Mouse (Mus musculus): ENCODE results near the gene Smc5. TPM values are rescaled to one million over a fixed set of nuclear protein-coding genes. Genes with fewer than 3 reads are reported as not detected.
A peak's percentile ranks its signal among the peaks of the same experiment; 100 is the strongest.

Smc5 gene
- polyA plus RNA-seq, 1 experiment from 2014 or later = 20.6 TPM

DNA sequence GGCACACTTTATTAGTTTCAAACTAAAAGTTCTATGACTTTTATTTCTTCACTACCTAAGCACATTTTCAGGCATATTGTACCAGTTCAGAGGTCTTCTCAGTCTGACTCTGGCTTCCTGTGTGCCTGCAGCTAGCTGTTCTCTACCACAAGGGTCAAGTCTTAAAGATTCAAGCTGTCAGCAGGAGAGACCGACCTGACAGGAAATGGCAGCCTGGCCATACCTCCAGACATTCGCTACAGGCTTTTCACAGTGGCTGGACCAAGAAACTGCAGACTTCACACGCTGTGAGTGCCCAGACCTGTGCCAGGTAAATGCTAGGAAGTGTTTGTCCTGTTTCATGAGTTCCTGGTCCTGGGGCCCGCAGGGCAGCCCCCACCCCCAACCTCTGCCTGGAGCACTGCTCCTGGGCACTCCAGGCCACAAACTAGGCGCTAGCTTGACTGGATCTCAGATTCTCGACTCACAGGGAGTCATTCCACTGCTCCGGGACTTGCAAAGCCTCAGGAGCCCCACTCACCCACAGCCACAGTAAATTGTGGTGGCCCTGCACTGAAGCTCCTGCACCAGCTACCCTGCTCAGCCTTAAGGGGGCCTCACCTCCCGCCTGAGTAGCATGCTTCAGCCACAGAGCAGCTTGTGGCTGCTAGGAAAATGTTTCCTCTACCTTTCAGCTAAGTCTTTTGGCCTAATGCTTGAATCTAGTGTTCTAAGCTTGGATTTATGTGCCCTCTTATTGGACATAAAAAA lies 8.4 kb upstream of the Smc5 start:
- Histone ChIP-seq H3K4me2 (no peak overlapping the region), H3K27ac (replicated peaks) (no peak overlapping the region), H3K4me3 (no peak overlapping the region), H3K9ac (no peak overlapping the region), H3K27me3 (replicated peaks) (no peaks in the 10 kb centered on the region), H3K9me3 (peaks cover 4% of the 10 kb centered on the region; the same call in 1 of the 2 replicates), H3K36me3 (no peaks in the 10 kb centered on the region), H3K4me1 (no peaks in the 10 kb centered on the region)
- 54% methylated on average over 8 of the region's 8 CpGs for WGBS
- ATAC-seq (ENCODE audit: extremely low read depth, insufficient number of reproducible peaks, low FRiP score, low TSS enrichment) = no peak

DNA sequence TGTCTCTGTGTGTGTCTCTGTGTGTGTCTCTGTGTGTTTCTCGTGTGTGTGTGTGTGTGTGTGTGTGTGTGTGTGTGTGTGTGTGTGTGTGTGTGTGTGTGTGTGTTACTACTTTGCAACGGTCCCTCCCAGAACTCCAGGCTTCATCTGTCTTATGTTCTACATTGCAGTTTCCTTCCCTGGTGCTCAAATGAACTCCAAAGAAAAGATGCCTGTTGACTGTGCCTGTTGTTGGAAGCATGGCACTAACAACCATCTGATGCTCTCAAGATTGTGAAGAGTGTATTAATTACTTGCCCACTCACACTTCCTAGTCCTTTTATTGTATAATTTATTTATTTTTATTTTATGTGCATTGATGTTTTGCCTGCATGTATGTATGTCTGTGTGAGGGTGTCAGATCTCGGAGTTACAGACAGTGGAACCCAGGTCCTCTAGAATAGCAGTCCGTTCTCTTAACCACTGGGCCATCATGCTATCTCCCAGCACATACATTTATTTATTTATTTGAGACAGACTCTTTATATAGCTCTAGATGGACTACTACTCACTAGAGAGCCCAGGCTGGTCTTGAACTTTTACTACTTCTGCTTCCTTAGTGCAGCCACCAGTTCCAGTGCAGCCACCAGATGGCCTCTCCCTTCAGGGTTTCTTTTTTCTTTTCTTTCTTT lies 492 bp upstream of the Smc5 start:
- H3K4me2 ChIP-seq = peak overlapping the region; percentile 67
- H3K27ac ChIP-seq (replicated peaks) = peak overlapping the region; percentile 64; the same call in 1 of the 2 replicates
- no peaks in the 10 kb centered on the region for H3K27me3 ChIP-seq (replicated peaks)
- ATAC-seq (ENCODE audit: extremely low read depth, insufficient number of reproducible peaks, low FRiP score, low TSS enrichment) = no peak
- WGBS = 62% methylated on average over 3 of the region's 4 CpGs
- H3K4me1 ChIP-seq = peaks cover 23% of the 10 kb centered on the region
- H3K9ac ChIP-seq = peak overlapping the region; percentile 94
- peak overlapping the region; percentile 77 for H3K4me3 ChIP-seq
- H3K9me3 ChIP-seq = no peaks in the 10 kb centered on the region
- H3K36me3 ChIP-seq = no peaks in the 10 kb centered on the region

DNA sequence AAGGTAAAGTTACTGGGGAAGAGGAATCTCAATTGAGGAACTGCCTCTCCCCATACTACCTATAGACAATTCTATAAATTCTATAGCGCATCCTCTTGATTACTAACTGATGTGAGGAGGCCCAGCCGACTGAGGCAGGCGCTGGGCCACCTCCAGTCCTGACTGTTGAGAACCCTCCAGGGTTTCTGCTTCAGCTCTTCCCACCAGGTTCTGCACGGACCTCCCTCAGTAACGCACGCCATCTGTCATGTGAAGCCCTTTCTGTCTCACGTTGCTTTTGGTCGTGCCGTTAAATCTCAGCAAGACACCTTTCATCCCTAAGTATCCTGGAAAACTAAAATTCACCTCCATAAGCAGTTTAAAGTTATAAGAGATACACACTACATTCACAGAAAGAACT lies 16.9 kb downstream of the Smc5 start:
- Histone ChIP-seq H3K36me3 (peaks cover 74% of the 10 kb centered on the region), H3K4me3 (no peak overlapping the region), H3K4me2 (no peak overlapping the region), H3K27me3 (replicated peaks) (no peaks in the 10 kb centered on the region), H3K4me1 (no peaks in the 10 kb centered on the region), H3K27ac (replicated peaks) (no peak overlapping the region), H3K9ac (no peak overlapping the region), H3K9me3 (no peaks in the 10 kb centered on the region)
- 90% methylated on average over 9 of the region's 9 CpGs for WGBS
- no peak for ATAC-seq (ENCODE audit: extremely low read depth, insufficient number of reproducible peaks, low FRiP score, low TSS enrichment)

DNA sequence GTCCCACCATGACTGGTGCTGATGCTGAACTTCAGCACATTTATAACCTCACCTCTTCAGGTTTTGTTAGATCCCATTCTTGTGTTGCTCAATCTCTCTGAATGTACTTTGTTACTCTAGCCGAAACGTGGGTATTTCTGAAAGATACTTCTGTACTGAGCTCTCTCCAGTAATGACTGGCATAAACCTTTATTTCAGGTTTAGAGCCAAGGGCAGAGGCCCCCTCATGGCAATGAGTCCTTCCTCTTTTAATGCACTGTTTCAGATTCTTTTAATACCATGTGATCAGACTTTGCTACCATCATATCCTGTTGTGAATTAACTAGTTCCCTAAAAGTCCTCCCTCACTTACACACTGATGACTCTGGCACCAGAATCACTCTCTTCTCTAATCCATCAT lies 27.2 kb downstream of the Smc5 start:
- Histone ChIP-seq H3K27ac (replicated peaks) (no peak overlapping the region), H3K9me3 (no peaks in the 10 kb centered on the region)
- WGBS = 89% methylated on average over 2 of the region's 2 CpGs

GRCm38 (mm10) chr19:23225065-23225464 lies 48.6 kb downstream of the Smc5 start:
- Histone ChIP-seq H3K27me3 (replicated peaks) (no peaks in the 10 kb centered on the region), H3K9me3 (no peaks in the 10 kb centered on the region), H3K4me1 (no peaks in the 10 kb centered on the region), H3K9ac (no peak overlapping the region), H3K36me3 (peaks cover 67% of the 10 kb centered on the region), H3K4me2 (no peak overlapping the region), H3K4me3 (no peak overlapping the region), H3K27ac (replicated peaks) (no peak overlapping the region)
- no peak for ATAC-seq (ENCODE audit: extremely low read depth, insufficient number of reproducible peaks, low FRiP score, low TSS enrichment)
- WGBS = 52% methylated on average over 4 of the region's 4 CpGs

More for the DNA sequence above, 27.2 kb downstream of the Smc5 start:
- Histone ChIP-seq H3K27me3 (replicated peaks) (no peaks in the 10 kb centered on the region), H3K4me2 (no peak overlapping the region), H3K36me3 (peaks cover 55% of the 10 kb centered on the region), H3K4me1 (no peaks in the 10 kb centered on the region), H3K9ac (no peak overlapping the region), H3K4me3 (no peak overlapping the region)
- no peak for ATAC-seq (ENCODE audit: extremely low read depth, insufficient number of reproducible peaks, low FRiP score, low TSS enrichment)

DNA sequence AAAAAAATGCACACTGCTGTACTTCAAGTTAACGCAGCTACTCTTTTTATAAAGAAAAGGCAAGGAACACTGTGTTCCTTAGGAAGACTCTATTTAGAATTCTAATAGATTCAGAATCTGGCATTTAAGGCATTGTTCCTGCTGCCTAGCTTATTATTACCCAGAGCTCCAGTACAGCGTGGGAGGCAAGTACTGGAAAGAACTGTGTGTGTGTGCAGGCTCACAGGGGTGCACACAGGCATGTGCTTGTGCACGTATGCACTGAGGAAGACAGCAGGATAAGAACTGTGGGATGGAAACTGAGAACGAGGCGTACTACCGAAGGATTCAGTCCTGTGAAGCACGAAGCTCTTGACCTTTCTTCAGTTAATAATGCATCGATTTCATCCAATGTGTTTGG lies 59.4 kb downstream of the Smc5 start:
- Histone ChIP-seq H3K27ac (replicated peaks) (no peak overlapping the region), H3K27me3 (replicated peaks) (no peaks in the 10 kb centered on the region), H3K36me3 (peaks cover 75% of the 10 kb centered on the region), H3K4me3 (no peak overlapping the region), H3K9me3 (no peaks in the 10 kb centered on the region), H3K4me2 (no peak overlapping the region), H3K4me1 (no peaks in the 10 kb centered on the region), H3K9ac (no peak overlapping the region)
- ATAC-seq (ENCODE audit: extremely low read depth, insufficient number of reproducible peaks, low FRiP score, low TSS enrichment) = no peak
- WGBS = 91% methylated on average over 8 of the region's 8 CpGs

DNA sequence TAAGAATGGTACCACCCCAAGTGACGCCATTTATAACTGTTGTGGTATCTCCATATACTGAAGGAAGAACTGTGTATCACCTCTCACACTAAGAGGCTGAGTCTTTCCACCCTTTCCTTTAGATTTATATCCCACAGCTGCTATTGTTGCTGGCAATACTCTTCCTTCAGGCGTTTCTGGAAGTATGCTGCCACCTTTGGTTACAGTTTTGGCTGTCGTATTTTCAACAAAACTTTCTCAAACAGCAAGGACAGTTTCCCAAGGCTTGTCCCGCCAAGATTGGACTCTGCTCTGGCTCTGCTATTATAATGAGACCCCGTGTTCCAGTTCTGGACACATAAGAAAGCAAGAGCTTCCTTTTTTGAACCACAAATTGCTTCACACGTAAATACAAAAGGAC lies 62.4 kb downstream of the Smc5 start:
- Histone ChIP-seq H3K36me3 (peaks cover 69% of the 10 kb centered on the region), H3K4me2 (no peak overlapping the region), H3K4me1 (no peaks in the 10 kb centered on the region), H3K27ac (replicated peaks) (no peak overlapping the region), H3K9ac (no peak overlapping the region), H3K4me3 (no peak overlapping the region), H3K27me3 (replicated peaks) (no peaks in the 10 kb centered on the region), H3K9me3 (no peaks in the 10 kb centered on the region)
- WGBS = 88% methylated on average over 6 of the region's 6 CpGs
- no peak for ATAC-seq (ENCODE audit: extremely low read depth, insufficient number of reproducible peaks, low FRiP score, low TSS enrichment)

DNA sequence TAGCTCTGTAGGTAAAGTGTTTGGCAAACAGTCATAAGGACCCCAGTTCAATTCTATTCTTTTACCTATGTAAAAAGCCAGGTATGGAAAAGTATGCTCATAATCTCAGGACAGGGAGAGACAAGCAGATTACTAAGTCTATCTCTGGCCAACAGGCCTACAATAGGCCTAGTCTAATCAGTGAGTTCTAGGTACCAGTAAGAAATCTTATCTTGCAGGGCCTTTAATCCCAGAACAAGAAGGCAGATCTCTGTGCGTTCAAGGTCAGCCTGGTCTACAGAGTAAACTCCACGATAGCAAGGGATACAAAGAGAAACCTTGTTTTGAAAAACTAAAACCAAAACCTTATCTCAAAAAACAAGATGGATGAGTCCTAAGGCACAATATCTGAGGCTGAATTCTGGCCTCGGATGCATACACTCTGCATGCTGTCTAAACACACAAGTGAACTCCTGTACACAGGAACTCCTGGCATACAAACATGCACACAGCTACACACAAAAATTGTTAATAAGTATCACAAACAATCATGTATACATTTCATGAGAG lies 70.1 kb downstream of the Smc5 start:
- H3K27ac ChIP-seq (replicated peaks) = no peak overlapping the region
- 0 out of 2 replicates have a peak, but pooled peaks cover 9% of the 10 kb centered on the region for H3K9me3 ChIP-seq
- H3K4me3 ChIP-seq = no peak overlapping the region
- H3K27me3 ChIP-seq (replicated peaks) = no peaks in the 10 kb centered on the region
- WGBS = 75% methylated on average over 3 of the region's 3 CpGs
- H3K4me2 ChIP-seq = no peak overlapping the region
- ATAC-seq (ENCODE audit: extremely low read depth, insufficient number of reproducible peaks, low FRiP score, low TSS enrichment) = no peak
- no peak overlapping the region for H3K9ac ChIP-seq
- peaks cover 69% of the 10 kb centered on the region for H3K36me3 ChIP-seq
- no peaks in the 10 kb centered on the region for H3K4me1 ChIP-seq

DNA sequence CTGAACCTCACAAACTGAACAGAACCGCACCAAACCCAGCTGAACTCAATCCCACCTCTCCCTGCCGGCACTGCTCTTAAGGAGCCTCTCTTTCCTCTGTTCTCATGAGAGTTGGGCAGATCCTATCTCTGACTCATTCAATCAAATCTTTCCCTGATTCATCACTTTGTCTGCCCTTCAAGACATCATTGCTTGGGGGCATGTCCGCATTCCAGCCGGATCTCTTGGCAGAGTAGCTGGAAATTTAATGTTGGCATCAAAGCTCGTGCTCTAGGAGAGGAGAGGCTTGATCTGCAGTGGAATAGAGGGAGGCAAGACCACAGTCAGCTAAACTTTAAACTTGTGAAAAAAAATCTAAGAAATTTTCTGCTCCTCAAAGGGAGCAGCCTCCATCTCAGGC lies 71.6 kb downstream of the Smc5 start:
- H3K36me3 ChIP-seq = peaks cover 72% of the 10 kb centered on the region
- H3K9me3 ChIP-seq = 0 out of 2 replicates have a peak, but pooled peaks cover 9% of the 10 kb centered on the region
- no peak overlapping the region for H3K27ac ChIP-seq (replicated peaks)
- H3K4me1 ChIP-seq = no peaks in the 10 kb centered on the region
- no peaks in the 10 kb centered on the region for H3K27me3 ChIP-seq (replicated peaks)
- H3K9ac ChIP-seq = no peak overlapping the region
- no peak for ATAC-seq (ENCODE audit: extremely low read depth, insufficient number of reproducible peaks, low FRiP score, low TSS enrichment)
- H3K4me2 ChIP-seq = no peak overlapping the region
- WGBS = 92% methylated on average over 5 of the region's 5 CpGs
- H3K4me3 ChIP-seq = no peak overlapping the region

DNA sequence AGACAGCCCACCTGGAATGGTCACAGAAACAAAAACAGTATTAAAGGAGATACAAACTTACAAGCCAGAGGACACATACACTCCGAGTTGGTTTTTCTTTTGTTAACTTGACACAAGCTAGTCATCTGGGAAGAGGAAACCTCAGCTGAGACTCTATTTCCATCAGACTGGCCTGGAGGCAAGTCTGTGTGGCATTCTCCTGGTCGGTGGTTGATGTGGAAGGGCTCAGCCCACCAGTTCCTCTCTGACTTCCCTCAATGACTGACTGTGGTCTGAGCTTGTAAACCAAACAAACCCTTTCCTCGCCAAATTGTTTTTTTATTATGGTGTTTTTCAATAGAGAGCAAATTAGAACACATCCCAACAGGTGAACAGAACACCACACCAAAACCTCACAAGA lies 80.6 kb downstream of the Smc5 start:
- no peaks in the 10 kb centered on the region for H3K9me3 ChIP-seq
- WGBS = 59% methylated on average over 3 of the region's 3 CpGs
- H3K36me3 ChIP-seq = peaks cover 28% of the 10 kb centered on the region
- no peak overlapping the region for H3K27ac ChIP-seq (replicated peaks)
- H3K9ac ChIP-seq = no peak overlapping the region
- H3K27me3 ChIP-seq (replicated peaks) = no peaks in the 10 kb centered on the region
- H3K4me1 ChIP-seq = no peaks in the 10 kb centered on the region
- no peak overlapping the region for H3K4me2 ChIP-seq
- ATAC-seq (ENCODE audit: extremely low read depth, insufficient number of reproducible peaks, low FRiP score, low TSS enrichment) = no peak
- no peak overlapping the region for H3K4me3 ChIP-seq

DNA sequence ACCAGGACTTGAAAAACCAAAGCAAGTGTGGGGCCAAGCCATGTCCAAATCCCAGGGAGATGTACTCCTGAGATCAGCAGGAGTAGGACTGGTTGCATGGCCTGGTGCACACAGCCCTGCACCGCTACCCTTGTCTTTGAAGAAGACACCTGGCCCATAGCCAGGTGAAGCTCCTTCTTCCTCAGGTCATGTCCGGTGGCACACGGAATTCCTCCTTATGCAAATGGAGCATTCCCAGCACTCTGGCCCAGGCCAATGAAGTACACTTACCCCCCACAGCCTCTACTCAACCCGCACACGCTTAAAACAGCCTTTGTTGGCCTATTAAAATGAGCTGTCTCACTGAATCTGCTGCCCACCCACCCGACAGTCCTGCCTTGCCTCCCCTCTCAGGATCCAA lies 82.2 kb downstream of the Smc5 start:
- Histone ChIP-seq H3K36me3 (peaks cover 21% of the 10 kb centered on the region), H3K4me3 (no peak overlapping the region), H3K9me3 (no peaks in the 10 kb centered on the region), H3K4me1 (no peaks in the 10 kb centered on the region), H3K27ac (replicated peaks) (no peak overlapping the region), H3K9ac (no peak overlapping the region), H3K4me2 (no peak overlapping the region), H3K27me3 (replicated peaks) (no peaks in the 10 kb centered on the region)
- 94% methylated on average over 6 of the region's 6 CpGs for WGBS
- ATAC-seq (ENCODE audit: extremely low read depth, insufficient number of reproducible peaks, low FRiP score, low TSS enrichment) = no peak
